Mouse (Mus musculus) cortical plate, adult 2 months (tissue): Measurements from ENCODE around the gene Golm1. TPM values are rescaled to one million over a fixed set of nuclear protein-coding genes. Genes with fewer than 3 reads are reported as not detected.
A peak's percentile ranks its signal among the peaks of the same experiment; 100 is the strongest.

Experiments
- H3K27ac ChIP-seq: fragments of 200-500 bp; 2 replicates; pipeline ENCODE4 v1.5.1; 2012; ENCODE audit warnings: low read length, control low read depth, inconsistent platforms; ENCODE audit not compliant: insufficient read depth
- H3K4me1 ChIP-seq: fragments of 200-500 bp; 2 replicates; pipeline ENCODE4 v1.6.1; 2011; ENCODE audit warnings: low read length; ENCODE audit not compliant: control insufficient read depth, insufficient read depth
- H3K4me3 ChIP-seq: fragments of 200-500 bp; 2 replicates; pipeline ENCODE4 v1.5.1; 2011; ENCODE audit warnings: mild to moderate bottlenecking, low read length, control low read depth; ENCODE audit not compliant: insufficient read depth
- CTCF ChIP-seq: fragments of 200-500 bp; IDR thresholded peaks from 2 replicates; pipeline ENCODE4 v1.5.1; 2011; ENCODE audit warnings: mild to moderate bottlenecking, control low read depth, low read length; ENCODE audit not compliant: insufficient read depth; ENCODE audit errors: extremely low read depth
- POLR2A ChIP-seq: fragments of 200-500 bp; IDR thresholded peaks from 2 replicates; pipeline ENCODE4 v1.6.1; 2011; ENCODE audit warnings: mild to moderate bottlenecking, low read length, control low read depth; ENCODE audit not compliant: insufficient read depth; ENCODE audit errors: extremely low read depth
- polyA plus RNA-seq: library from polyadenylated mRNA; depleted of rRNA; stranded (reverse); fragments of >200 nt; gene quantifications from 2 replicates; pipeline ENCODE4 v1.2.3, GENCODE M21; 2012

Gene Golm1
- polyA plus RNA-seq, 1 experiment, result 13.1 TPM

DNA sequence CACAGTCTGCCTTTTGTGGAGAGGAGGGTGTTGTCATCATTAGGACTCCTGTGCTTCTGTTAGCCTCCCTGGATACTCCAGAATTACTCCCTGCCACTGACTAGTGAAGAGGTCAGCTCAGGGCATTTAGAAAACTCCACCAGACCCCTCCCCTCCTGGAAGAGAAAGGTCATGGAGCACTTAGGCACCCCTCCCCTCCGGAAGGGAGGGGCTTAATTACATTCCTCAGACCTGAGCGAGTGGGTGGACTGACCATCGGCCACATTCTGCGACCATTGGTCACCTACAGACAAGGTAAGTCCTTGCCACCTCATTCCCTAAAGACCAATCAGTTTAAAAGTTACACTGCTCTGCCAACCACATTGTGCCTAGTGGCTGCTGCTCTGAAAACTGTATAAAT, 3.7 kb upstream of the Golm1 start:
- no peak overlapping the region for H3K4me3 ChIP-seq
- no peaks in the 10 kb centered on the region for H3K4me1 ChIP-seq
- TF ChIP-seq POLR2A (no peak), CTCF (no peak)
- H3K27ac ChIP-seq, result no peak overlapping the region

DNA sequence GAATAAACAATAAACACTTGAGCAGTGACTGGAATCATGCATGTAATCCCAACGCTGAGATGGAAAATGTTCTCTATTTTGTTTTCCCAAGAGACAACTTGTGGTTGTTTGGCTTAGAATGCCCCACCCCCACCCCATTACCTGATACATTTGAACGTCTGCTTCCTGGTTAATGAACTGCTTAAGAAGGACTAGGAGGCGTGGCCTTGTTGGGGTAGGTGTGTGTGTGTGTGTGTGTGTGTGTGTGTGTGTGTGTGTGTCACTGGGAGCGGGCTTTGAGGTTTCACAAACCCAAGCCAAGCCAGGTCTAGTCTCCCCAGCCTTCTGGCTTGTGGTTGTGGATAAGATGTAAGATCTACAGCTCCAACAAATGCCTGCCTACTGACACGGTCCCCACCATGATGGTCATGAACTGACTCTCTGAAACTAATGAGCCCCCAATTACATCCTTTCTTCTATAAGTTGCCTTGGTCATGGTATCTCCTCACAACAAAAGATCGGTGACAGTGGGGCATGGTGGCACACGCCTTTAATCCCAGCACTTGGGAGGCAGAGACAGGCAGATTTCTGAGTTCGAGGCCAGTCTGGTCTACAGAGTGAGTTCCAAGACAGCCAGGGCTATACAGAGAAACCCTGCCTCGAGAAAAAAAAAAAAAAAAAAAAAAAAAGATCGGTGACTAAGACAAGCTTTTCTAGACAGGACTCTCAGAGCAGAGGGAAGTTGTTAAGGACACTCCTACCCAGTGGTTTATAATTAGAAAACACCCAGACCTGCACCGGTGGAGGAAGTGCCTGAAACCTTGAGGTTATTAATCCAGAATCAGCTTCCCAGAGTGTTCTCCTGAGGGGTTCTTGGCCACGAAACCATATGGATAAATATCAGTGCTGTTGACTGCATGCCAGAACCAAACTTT, 962 bp upstream of the Golm1 start:
- no peak overlapping the region for H3K27ac ChIP-seq
- no peak overlapping the region; the same call in 1 of the 2 replicates for H3K4me3 ChIP-seq
- H3K4me1 ChIP-seq, result no peaks in the 10 kb centered on the region
- TF ChIP-seq POLR2A (no peak), CTCF (no peak)

DNA sequence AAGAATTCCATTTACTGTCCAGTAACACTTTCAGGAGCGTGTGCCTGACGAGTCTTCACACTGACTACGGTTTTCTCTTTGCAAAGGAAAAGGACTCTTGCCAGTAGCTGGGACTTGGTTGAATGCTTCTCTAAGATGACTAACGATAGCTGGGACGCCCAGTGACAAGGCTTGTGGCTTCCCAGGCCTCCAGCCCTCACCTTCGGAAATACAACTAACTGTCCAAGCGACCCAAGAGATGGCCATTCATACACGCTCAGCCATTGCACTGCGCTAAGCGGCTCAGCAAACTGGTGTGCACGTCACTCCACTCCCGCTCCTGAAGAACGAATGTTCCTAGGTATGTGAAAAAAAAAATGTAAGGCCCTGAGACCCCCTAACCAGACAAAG, 855 bp downstream of the Golm1 start:
- Histone ChIP-seq H3K4me3 (peak overlapping the region; percentile 85), H3K4me1 (peaks cover under 1% of the 10 kb centered on the region; the same call in 1 of the 2 replicates), H3K27ac (no peak overlapping the region)
- no peak for TF ChIP-seq CTCF
- no peak for TF ChIP-seq POLR2A

DNA sequence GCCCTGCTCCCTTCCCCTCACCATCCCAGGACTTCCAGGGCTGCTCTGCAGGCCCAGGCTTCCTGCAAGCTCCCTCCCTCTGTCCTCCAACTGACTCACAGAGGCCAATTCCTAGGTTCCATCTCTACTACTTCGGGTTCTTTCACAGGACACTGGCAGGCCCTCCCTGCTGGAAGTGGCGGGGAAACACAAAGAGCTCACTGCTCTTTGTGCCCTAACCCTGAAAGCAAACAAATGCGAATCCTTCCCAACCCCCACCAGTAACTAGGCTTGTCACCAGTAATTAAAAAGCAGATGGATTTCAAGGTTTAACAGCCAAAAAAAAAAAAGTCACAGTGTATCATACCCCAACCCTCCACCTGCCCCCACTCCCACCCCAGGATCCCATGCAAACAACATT, 1.4 kb downstream of the Golm1 start:
- H3K4me3 ChIP-seq, result peak overlapping the region; percentile 85; the same call in 1 of the 2 replicates
- TF ChIP-seq POLR2A (no peak), CTCF (no peak)
- peaks cover 2% of the 10 kb centered on the region; the same call in 1 of the 2 replicates for H3K4me1 ChIP-seq
- no peak overlapping the region for H3K27ac ChIP-seq

DNA sequence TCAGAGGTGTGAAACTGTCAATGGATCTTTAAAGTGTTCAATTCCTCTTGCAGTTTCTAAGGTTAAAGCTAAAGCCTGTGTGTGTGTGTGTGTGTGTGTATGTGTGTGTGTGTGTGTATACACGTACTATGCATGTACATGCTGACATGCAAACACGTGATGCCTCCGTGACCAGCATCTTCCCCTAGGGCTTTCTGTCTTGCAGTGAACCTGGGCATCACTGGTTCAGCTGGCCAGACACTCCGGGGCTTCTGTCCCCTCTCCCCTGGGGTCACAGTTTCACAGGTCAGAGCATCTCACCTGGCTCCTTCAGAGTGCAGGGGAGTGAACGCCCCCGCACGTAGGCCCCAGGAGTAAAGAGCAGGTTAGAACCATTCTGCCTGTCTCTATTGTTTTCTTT, 2.0 kb downstream of the Golm1 start:
- no peak for TF ChIP-seq POLR2A
- no peak for TF ChIP-seq CTCF
- Histone ChIP-seq H3K4me1 (peaks cover 2% of the 10 kb centered on the region; the same call in 1 of the 2 replicates), H3K4me3 (no peak overlapping the region; the same call in 1 of the 2 replicates), H3K27ac (no peak overlapping the region)

DNA sequence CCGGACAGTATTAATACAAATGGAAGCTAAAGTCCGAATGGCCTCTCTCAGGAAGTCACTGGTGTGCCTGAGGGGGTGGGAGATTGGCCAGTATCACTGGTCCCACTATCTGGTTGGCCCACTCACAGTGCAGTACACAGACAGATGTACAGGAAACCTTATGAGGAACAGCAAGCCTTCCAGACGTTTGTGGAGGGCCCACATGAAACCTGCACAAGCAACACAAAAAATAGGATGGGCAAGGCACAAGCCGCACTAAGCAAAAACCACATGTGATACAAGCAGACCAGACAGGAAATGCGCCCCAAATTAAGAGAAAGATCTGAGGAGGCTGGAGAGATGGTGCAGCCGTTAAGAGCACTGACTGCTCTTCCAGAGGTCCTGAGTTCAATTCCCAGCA, 3.4 kb downstream of the Golm1 start:
- H3K27ac ChIP-seq, result no peak overlapping the region
- TF ChIP-seq CTCF (no peak), POLR2A (no peak)
- H3K4me1 ChIP-seq, result peaks cover 2% of the 10 kb centered on the region; the same call in 1 of the 2 replicates
- no peak overlapping the region for H3K4me3 ChIP-seq

DNA sequence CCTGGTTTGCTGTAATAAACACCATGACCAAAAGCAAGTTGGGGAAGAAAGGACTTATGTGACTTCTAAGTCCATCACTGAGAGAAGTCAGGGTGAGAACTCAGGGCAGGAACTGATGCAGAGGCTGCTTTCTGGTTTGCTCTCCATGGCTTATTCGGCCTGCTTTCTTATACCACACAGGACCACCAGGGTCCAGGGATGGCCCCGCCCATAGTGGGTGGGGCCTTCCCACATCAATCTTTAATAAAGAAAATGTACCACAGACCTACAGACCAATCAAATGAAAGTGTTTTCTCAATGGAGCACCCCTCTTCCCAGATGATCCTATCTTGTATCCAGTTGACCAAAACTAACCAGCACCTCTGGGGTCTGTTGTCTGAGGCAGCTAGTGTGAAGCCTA, 4.1 kb downstream of the Golm1 start:
- H3K27ac ChIP-seq, result no peak overlapping the region
- TF ChIP-seq POLR2A (no peak), CTCF (no peak)
- no peak overlapping the region for H3K4me3 ChIP-seq

DNA sequence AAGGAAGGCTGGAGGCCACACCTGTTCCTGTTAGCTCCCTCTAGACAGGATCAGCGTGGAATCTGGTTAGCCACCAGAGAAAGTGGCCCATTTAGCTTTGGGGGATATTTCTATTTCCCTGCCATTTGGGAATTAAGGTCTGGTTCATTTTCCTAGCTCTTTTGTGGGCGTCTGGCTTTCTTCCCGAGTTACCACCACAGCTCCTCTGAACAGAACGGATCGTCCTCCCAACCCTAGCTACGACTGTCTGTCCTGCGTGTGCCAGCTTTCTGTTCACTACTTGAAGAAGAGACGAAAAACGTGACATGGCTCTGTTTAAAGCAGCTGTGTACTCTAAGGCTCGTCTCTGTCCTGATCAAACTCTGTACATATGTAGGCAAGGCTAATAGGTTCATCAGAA, 5.7 kb downstream of the Golm1 start:
- H3K27ac ChIP-seq, result 0 out of 2 replicates have a peak overlapping the region, but pooled peaks have one; percentile 36
- H3K4me3 ChIP-seq, result no peak overlapping the region
- peaks cover 2% of the 10 kb centered on the region; the same call in 1 of the 2 replicates for H3K4me1 ChIP-seq
- TF ChIP-seq POLR2A (no peak), CTCF (no peak)

More for the DNA sequence above, 4.1 kb downstream of the Golm1 start:
- peaks cover 2% of the 10 kb centered on the region; the same call in 1 of the 2 replicates for H3K4me1 ChIP-seq

DNA sequence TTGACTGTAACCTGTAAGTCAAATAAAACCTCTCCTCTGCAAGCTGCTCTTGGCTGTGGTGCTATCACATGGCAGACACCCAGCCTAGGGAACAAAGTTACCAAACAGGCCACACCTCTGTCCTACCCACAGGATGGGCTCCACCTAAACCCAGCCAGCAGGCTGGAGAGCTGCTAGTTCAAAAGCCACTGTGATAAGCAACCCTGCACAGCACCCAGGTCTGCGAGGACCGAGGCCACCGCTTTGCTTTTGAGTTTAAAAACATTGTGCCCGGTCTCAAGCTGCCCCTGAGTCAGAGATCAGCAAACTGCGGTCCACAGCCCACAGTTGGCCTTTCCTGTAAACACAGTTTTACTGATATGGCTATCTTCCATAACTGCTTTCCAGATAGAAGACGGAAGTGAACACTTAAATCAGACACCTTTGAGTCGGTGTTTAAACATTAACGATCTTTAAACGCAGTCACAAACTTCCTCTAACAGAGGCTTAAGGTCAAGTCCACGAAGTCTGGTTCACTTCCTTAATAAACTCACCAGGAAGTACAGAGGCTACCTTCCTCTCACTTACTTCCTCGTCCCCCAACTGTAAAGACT, 7.0 kb downstream of the Golm1 start:
- H3K27ac ChIP-seq, result peak overlapping the region; percentile 83
- TF ChIP-seq CTCF, result no peak
- no peak overlapping the region for H3K4me3 ChIP-seq
- peaks cover 2% of the 10 kb centered on the region; the same call in 1 of the 2 replicates for H3K4me1 ChIP-seq
